Mouse (Mus musculus) layer of hippocampus, adult 8-10 months (tissue): ENCODE data around the gene Cd200r3. TPM values are rescaled to one million over a fixed set of nuclear protein-coding genes. Genes with fewer than 3 reads are reported as not detected.

Experiments
- DNase-seq, 2 experiments: peaks; one replicate each; pipeline ENCODE4 v3.0.0; 2022; ENCODE audit warnings: low spot score in 2 of 2
- total RNA-seq, 4 experiments: library from RNA; stranded (reverse); gene quantifications; 2 replicates each; pipeline ENCODE4 v1.2.4; 2022

Gene Cd200r3
- total RNA-seq, 4 experiments from 2014 or later: not detected

DNA sequence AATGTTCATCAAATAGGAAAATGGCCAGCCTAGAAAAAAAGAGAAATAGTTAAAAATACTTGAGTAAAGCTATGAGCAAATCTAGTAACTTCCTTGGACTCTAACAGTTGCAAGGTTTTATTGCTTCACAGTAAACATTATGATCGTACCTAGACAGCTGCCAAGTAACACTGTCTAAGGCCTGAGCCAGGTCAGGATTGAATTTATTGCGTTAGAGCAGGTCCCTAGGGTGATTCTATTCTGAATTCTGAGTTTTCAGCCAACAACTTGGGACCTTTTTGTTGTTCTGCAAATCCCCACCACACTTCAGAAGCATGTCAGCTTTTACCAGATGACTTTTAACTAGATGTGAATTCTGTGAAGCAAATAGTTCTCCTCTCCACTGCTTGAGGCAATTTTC is 87.3 kb downstream of the Cd200r3 start:
- DNase-seq: no peak

Other genes with a start within 250 kb of the Cd200r3 start
- 1 to 10 TPM; 5.0 to 9.0 (median 6.0) TPM for gene Nepro, start 219.4 kb upstream of the Cd200r3 start, total RNA-seq
- 10 to 100 TPM; 20.8 to 27.8 (median 26.8) TPM for gene Gtpbp8, start 197.3 kb upstream of the Cd200r3 start, total RNA-seq
- under 1 TPM in 3 of 4 experiments, not detected in 1; 0.25 to 0.64 (median 0.56) TPM for gene Cd200r1, start 177.9 kb upstream of the Cd200r3 start, total RNA-seq
- 1 to 10 TPM in 1 of 4 experiments, under 1 TPM in 1, not detected in 2; 0.47 to 1.1 TPM for gene Cd200r4, start 131.9 kb upstream of the Cd200r3 start, total RNA-seq
- not detected for gene Cd200r2, start 76.6 kb upstream of the Cd200r3 start, total RNA-seq
- 1 to 10 TPM; 2.1 to 4.3 (median 3.5) TPM for gene Ccdc80, start 149.7 kb downstream of the Cd200r3 start, total RNA-seq
- 10 to 100 TPM; 45.2 to 56.5 (median 49.3) TPM for gene Slc35a5, start 215.0 kb downstream of the Cd200r3 start, total RNA-seq
- gene Atg3, start 215.1 kb downstream of the Cd200r3 start, total RNA-seq: 10 to 100 TPM; 45.7 to 49.7 (median 46.0) TPM